Mouse (Mus musculus) kidney, postnatal 25 days (tissue): ENCODE results near the gene Mup21.
A peak's percentile ranks its signal among the peaks of the same experiment; 100 is the strongest.
"Not testable (repeated sequence)": the region's sequence is repeated elsewhere in the genome, so short reads cannot be mapped to it uniquely, and the experiment has no call there.

Source experiments
- DNase-seq, 2 experiments: peaks; one replicate each; pipeline ENCODE4 v3.0.0; 2021; ENCODE audit warnings: mixed read lengths in 2 of 2

Gene Mup21

GRCm38 (mm10) chr4:62150811-62151210 lies at the start of gene Mup21:
TSS of gene Mup21 (minus strand) at chr4:62150863.
- DNase-seq, result no peak

DNA sequence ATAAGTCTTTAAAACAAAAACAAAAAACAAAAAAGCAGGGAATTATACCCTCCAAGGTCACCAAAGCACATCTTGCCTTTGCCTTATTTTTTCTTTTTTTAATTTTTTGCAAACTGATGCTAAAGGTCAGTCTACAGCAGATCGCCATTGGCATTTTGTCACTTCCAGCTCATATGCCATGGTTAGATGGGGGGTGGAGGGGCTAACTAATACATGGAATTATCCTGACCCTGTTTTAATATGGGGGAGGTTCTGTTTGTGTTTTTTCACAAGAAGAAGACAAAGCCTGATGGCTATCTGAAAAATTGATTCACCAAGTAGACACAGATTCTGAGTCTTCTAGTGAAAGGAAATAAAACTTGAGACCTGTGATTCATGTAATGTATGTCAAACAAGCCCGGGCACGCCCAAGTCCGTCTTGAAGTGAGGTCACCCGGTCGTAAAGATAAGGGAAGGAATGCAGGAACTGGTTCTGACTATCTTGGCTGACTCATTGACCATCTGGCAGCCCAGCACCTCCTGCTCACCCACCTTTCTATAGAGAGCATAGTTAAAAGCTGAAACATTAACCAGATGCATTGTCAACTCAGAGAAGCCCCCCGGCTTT lies 49.4 kb upstream of the Mup21 start:
- no peak for DNase-seq

DNA sequence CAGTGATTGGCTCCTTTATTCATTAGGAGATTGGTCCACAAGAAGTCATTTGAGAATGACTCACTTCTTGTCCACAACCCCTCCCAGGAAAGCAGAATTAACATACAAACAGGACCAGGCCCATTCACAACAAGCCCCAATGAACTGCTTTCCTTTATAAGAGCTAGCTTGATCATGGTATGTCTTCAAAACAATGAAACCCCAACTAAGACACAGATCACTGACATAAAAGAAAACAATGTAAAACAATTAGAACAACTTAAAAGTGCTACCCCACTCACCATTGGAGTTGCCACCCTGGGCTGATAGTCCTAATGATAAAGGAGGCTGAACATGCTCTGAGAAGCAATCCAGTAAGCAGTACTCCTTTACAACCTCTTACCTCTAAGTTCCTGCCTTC lies 38.1 kb upstream of the Mup21 start:
- no peak for DNase-seq

DNA sequence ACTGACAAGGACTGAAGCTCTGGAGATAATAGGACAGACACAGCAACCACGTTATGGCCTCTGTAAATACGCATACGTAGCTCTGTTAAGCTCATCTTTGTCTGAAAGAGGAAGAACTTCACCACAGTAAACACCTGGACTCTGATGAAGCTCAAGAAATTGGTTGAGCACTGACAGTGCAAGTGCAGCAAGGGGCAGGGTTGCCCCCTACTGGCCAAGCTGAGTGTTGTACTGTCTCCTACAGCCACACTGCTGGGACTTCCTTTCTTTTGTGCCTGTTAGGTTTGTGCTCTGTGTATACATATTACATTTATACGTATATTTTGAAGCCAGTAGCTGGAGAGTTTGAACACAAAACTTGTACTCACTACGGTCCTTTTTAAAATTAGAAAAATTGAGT lies 26.6 kb upstream of the Mup21 start:
- peak in 1 of 2 experiments; percentile 4 for DNase-seq

DNA sequence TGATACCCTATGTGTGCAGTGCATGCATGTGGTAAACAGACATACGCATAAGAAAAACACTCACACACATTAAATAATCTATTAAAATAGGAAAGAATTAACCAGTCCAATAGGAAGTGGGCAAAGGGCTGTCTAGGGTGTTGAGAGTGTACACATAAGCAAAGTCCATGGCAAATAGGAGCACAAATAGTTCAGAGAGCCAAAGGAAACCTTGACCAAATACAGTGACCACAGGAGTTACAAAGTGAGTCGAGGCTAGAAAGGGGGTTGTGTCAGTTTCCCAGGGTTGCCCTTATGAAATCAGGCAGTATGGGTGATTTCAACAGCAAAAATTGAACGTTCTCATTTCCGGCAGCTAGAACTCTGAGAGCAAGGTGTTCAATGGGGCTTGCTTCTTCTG lies 23.8 kb upstream of the Mup21 start:
- no peak for DNase-seq

DNA sequence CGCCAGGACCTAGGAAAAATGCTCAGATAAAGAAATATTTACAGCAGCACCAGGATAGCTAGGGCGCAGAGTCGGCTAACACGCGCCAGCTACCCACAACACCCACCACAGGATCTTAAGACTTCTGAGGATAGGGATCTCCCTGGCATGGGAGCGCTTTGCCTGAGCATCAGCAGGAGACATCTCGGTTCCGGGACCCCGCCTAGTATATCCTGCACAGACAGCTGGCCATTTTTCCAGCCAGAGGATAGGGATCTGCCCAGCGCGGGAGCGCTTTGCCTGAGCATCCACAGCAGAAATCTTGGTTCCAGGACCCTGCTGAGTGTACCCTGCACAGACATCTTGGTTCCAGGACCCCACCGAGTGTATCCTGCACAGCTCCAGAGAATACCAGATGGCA lies 17.0 kb upstream of the Mup21 start:
- not testable (repeated sequence) for DNase-seq

- DNase-seq, result no peak
Measured at GRCm38 (mm10) chr4:62158401-62158800, 7.7 kb upstream of the Mup21 start.

GRCm38 (mm10) chr4:62133706-62134105 lies 17.0 kb downstream of the Mup21 start:
- peak in 1 of 2 experiments; percentile 63 for DNase-seq

- peak in 1 of 2 experiments; percentile 62 for DNase-seq
Measured at GRCm38 (mm10) chr4:62103366-62103765, 47.3 kb downstream of the Mup21 start.
